Mouse (Mus musculus) c-Kit-positive CD71-positive TER-119-positive erythroid progenitor cells, embryonic 14.5 days (primary cell): ENCODE measurements around the gene Klf16.

Experiments used
- DNase-seq: peaks from one replicate; pipeline ENCODE4 v3.0.0-alpha.2; 2013; ENCODE audit warnings: low spot score

Gene Klf16

DNA sequence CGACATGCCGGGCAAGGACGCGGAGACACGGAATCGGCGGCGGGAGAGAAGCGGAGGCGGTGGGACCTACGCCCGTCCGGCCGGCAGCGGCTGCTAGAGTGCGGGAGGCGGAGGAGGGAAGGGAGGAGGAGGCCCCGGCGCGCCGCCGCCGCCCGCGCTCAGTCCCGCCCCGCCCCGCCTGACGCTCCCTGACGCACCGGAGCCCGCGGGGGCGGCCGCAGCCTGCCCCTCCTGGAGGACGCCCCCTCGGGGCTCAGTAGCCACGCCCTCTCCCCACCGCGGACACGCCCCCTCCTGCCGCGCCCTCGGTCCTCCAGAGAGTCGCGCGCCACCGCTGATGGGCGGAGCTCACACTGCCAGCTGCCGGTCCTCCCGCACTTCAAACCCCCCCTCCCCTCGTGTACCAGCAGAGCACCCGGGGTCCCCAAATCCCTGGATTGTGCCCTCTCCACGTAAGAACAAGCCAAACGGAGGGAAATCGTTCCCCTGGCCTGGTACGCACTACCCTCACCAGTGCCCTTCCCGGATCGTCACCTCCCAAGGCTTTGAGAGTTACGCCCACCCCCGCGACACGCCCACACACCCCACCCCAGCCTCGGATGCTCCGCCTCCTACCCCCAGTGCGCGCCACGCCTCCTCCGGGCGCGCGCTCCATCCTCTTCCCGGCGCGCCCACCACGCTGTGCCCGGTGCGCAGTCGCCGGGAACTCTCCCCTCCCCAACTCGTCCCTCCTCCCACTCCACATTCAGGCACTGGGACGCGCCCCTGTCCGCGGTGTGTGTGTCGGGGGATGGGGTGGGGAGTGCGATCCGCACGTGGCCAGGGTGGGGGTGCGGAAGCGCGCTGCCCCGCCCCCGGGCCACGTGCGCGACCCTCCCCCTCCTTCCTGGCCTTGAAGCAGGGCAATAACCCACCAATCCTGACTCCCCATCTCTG, at the start of gene Klf16:
TSS of gene Klf16 (minus strand) at position 127 of the 936 bp plus-strand sequence.
- DNase-seq: peak; percentile 98

DNA sequence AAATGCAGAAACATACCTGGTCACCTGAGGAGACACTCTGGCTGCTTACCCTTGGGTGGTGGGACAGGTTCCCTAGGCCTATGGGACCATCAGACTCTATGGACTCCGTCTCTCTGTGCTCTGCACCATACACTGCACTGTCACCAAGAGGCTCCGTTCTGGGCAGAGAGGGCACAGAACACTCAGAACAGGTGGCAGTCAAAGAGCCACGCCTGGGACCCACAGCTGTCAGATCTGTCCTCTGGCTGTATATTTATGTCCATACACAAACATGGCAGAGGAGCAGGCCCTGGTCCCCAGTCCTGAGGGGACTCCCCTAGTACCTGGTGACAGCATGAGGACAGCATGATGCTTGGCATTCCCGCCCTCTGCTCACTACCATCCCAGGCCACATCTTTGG, 48.6 kb upstream of the Klf16 start:
- no peak for DNase-seq

GRCm38 (mm10) chr10:80623457-80624191, 46.5 kb upstream of the Klf16 start:
- DNase-seq: no peak

DNA sequence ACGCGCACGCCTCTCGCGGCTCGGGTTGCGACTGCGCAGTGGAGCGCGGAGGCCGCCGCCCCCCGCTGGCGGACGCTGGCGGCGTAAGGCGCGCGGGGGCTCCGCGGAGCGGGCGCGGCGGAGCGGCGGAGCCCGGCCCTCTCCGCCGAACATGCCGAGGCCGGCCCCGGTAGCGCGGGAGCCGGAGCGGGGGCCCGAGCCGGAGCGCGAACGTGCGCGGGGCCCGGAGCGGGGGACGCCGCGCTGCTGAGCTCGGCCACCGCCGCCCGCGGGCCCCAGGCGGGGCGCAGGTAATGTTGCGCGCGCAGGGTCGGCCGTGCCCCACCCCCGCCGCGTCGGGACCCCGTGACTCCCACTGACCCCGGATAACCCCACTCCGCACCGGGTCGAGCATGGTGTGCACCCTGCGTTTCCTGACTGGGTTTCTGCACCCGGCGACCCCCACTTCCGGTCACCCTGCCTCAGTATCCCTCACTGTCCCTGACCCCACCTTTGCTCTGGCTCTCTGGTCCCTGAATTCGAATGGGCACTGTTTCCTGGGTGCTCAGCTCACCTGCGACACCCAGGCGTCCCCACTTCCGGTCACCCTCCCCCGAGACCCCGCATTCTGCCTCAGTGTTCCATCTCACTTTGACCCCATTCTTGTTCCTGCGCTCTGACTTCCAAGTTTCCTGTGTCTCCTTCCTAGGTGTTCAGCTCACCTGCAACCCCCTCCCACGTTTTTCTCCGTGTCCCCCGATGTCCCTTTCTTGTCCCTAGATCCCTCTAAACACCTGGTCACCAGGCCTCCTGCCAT, 45.7 kb upstream of the Klf16 start, which contains the start of gene Csnk1g2:
TSS of gene Csnk1g2 (plus strand) at position 178 of the 796 bp plus-strand sequence.
- DNase-seq: no peak

DNA sequence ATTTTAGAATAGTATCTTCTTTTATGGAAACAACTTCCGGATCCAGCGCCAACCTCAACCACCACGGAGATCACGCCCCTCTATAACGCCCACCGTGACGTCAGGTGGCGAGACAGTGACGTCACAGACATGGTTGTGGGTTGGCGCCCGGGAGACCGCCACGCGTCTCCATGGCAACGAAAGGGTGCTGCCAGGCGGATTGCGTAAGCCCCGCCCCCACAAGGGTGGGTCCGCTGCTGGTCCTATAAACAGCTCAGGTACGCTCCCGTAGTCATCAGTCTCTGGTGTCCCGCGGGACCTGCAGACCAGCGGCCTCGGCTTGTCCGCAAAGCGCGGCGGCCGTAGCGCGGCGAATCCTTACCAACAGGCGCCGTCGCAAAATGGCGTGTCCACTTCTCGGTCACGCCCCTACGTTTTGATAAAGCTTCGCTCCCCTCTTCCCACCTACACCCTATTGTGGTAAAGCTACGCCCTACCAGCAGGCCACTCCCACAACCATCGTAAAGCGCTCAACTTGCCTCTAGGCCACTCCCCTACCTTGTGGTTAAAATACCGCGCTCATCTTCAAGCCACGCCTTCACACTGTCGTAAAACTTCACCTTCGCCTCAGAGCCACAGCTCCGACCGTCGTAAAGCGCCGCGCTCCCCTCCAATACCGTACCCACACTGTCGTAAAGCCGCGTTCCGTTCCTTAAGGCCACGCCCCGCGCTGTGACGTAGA, 45.0 kb upstream of the Klf16 start:
- peak; percentile 100 for DNase-seq

DNA sequence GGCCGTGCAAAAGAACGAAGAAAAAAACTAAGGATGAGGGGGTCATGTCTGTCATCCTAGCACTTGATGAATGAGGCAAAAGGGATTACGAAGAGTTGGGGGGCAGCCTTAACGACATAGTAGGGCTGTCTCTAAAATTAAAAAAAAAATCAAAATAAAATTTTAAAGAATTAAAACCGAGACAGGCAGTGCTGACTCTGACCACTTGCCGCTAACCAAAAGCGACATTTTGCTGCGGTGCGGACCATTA, 44.5 kb upstream of the Klf16 start:
- DNase-seq: no peak

DNA sequence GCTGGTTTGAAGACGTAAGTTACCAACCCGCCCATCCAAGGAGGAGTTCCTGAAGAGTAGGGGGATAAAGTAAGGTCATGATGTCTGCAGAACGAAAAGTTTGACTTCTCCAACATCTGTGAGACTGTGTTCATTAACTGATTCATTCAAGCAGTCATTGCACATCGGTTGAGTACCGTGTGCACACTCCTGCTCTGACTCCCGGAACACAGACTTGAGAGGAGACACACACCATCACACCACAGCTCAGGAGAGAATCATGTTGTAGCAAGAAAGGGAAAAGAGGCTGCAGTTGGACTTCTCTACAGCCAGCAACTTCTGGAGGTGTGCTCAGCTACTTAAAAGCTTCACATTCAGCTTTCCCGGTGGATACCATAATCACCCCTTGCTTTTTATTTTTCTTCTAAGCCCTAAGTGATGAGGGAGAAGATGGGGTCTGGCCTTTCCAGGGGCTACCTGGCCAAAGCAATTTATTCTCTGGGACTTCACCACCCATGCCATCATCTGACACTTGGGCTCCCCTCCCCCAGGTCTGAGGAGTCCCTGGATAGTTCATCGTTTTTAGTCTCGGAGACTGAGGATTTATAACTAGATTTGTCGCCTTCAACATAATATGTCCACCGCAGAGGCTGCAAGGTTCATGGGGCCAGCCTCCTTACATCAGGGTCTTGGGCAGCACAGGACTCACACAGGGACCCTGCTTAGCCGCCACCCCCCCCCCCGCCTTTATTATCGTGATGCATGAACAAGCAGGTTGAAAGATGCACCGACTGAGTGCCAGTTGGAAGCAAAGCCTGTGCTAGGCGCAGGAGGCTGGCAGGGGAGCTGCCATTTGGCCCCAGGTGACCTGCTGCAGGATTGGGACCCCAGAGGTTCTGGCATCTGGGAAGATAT, 43.9 kb upstream of the Klf16 start:
- no peak for DNase-seq

DNA sequence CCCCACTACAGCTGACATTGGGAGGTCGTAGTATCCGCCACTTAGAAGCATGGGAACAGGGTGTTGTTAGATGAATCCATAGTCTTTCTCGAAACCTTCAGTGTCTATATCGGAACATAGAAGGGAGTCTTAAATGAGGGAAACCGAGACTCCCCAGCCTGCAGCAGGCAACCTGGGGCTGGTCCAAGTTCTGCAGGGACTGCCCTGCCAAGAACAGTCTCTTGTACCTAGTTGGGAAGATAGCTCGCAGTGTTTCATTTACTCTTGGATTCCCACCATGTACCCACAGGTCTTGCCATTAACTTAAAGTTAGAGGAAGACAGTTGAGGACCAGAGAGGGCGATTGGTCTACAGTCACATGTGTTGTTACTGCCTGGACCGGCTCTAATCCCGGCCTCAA, 43.2 kb upstream of the Klf16 start:
- DNase-seq: no peak

DNA sequence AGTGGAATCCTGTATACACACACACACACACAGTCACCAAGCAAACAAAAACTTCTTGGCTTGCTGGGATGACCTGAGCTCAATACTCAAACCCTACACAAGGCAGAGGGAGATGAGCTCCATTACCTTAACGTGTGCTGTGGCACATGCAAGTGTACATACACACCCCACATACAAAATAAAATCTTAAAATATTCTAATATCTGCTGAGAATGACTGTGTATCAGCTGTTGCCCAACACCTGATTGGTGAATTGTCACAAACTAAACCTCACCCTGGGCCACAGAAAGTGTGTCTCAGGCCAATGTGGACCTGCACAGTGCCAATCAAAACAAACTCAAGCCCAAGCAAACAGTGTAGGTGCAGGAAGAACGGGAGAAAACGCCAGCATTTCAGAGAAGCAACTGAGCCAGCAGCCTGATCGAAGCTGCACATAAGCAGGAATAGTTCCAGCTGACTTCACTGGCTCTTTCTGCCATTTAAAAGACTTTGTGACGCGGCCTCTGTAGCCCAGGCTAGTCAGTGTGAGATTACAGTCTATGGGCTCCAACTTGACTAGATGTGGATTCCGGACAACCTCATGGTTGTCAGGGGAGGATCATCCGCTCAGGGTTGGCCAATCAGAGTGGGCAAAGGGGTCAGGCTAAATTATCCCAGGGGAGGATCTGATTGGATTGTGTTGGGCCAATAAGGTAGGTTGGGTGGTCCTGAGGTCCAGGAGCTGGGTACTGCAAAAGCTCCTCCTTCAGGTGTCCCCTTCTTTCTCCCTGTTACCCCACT, 42.5 kb upstream of the Klf16 start:
- no peak for DNase-seq

GRCm38 (mm10) chr10:80618181-80618580, 41.1 kb upstream of the Klf16 start:
- DNase-seq: no peak

DNA sequence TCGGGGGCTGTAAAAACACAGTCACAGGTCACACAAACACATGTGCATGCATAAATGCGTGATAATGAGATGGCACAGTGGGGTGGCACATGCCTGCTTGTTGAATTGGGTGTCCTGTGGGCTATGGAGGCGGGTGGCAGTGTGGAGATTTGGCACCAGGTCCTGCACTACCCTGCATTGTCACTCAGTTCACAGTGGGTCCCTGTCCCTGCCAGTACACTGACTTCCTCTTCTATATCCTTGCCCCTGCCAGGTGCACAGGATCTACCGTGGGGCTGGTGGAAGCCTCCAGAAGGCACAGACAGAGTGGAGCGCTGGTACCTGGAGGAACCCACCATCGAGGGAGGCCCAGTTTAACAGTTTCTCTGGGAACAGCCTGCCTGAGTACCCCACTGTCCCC, 37.2 kb upstream of the Klf16 start:
- DNase-seq: no peak

DNA sequence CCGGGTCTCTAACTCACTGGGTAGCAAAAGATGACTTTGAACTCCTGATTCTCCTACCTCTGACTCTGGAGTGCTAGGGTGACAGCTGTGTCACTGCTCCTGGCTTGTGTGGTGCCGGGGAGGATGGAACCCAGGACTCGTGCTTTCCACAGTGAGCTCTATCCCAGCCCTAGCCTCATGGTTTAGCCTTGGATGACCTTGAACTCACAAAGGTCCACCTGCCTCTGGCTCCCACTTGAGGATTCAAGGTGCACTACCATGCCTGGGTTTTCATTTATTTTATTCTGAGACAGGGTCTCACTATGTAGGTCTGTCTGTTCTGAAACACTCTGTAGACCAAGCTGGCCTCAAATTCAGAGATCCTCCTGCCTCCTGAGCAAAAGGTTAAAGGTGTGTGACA, 36.7 kb upstream of the Klf16 start:
- no peak for DNase-seq

- no peak for DNase-seq
These were observed 34.8 kb upstream of the Klf16 start for GRCm38 (mm10) chr10:80611905-80612304.

DNA sequence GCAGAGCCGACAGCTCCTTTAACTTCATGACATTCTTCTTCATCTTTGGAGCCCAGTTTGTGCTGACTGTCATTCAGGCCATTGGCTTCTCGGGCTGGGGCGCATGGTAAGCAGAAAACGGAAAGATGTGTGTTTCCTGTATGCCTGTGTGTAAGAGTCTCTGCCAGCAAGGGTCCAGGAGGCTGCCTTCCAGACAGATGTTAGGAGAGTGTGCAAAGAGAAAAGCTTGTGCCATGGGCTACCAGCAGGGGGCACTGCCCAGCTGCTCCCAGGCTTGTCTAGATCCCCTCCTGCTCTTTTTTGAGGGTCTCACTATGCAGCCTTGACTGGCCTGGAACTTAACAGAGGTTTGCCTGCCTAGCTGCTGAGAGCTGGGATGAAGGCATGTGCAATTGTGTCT, 33.9 kb upstream of the Klf16 start:
- no peak for DNase-seq

GRCm38 (mm10) chr10:80610116-80610785, 33.1 kb upstream of the Klf16 start:
- DNase-seq: no peak

DNA sequence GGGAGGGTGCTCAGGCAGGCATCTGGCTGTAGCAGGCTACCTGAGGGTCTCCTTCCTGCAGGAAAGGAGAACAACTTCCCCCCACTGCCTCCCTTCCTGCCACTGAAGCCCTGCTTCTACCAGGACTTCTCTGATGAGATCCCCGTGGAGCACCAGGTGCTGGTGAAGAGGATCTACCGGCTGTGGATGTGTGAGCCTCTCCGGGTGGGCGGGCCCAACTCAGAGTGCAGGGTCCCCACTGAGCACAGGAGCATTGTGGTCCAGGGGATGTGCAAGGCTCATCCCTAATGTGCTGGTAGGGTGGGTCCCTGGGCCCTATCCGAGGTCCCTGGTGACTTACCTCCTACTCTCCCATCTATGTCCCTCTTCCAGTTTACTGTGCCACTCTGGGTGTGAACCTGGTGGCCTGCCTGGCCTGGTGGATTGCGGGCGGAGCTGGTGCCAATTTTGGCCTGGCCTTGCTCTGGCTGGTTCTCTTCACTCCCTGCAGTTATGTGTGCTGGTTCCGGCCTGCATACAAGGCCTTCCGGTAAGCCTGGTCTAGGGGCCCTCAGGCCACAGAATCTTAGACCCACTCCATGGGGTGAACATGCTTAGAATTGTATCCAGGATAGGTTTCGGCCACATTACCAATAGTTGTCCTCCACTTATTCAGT, 32.3 kb upstream of the Klf16 start:
- no peak for DNase-seq

- DNase-seq: no peak
These were observed 31.3 kb upstream of the Klf16 start for GRCm38 (mm10) chr10:80608435-80608834.

GRCm38 (mm10) chr10:80606737-80607350, 29.7 kb upstream of the Klf16 start:
- no peak for DNase-seq

- DNase-seq: no peak
These were observed 29.2 kb upstream of the Klf16 start for GRCm38 (mm10) chr10:80606306-80606705.
